Comparison of ENCODE assay signal across 32 mouse cellular contexts in the genomic region with DNA sequence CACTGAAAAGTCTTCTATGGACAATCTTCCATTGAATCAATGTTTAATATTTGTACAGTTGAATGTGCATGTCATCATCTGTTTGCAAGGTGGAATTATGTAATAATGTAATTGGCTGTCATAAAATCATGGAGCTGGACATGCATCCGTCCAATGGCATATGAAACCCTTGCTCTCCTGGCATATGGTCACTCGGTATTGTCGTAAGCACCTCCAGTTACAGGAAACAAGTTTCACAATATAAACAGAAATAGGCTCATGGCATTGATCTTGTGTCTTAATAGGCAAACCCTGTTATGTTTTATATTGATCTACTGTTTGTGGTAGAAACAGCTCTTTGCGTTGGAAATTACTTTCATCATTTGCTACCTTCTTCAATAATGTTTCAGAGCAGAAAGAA. TPM values are rescaled to one million over a fixed set of nuclear protein-coding genes. Genes with fewer than 3 reads are reported as not detected.
"Had no signal": no experiment of that assay in that cellular context is flagged by ENCODE, and none has a peak within 500 bp of the region (broad histone marks: within the 10 kb centered on the region; RNA-seq: fewer than 3 reads in every experiment).

No protein-coding gene starts in this region.

- ATAC-seq: liver, embryonic 12.5 days; lung, postnatal 0 days; midbrain, embryonic 13.5 days; midbrain, embryonic 15.5 days; midbrain, embryonic 16.5 days had no signal

- H3K27ac ChIP-seq: left cerebral cortex, adult 2 months; limb, embryonic 10.5 days; limb, embryonic 12.5 days; limb, embryonic 13.5 days; limb, embryonic 15.5 days; liver, embryonic 12.5 days; liver, embryonic 13.5 days; liver, embryonic 14.5 days; liver, embryonic 15.5 days; lung, embryonic 15.5 days; macrophage; midbrain, embryonic 10.5 days; midbrain, embryonic 12.5 days; midbrain, embryonic 13.5 days; midbrain, embryonic 15.5 days; neural tube, embryonic 12.5 days had no signal

- H3K9me3 ChIP-seq: limb, embryonic 10.5 days; limb, embryonic 12.5 days; limb, embryonic 13.5 days; limb, embryonic 15.5 days; liver, embryonic 12.5 days; liver, embryonic 13.5 days; liver, embryonic 15.5 days; lung, embryonic 15.5 days; megakaryocyte, embryonic 14.5 days; midbrain, embryonic 10.5 days; midbrain, embryonic 12.5 days; midbrain, embryonic 13.5 days; midbrain, embryonic 15.5 days; neural tube, embryonic 12.5 days had no signal

- H3K4me3 ChIP-seq: left cerebral cortex, adult 2 months; limb, embryonic 10.5 days; limb, embryonic 12.5 days; limb, embryonic 13.5 days; limb, embryonic 15.5 days; liver, embryonic 12.5 days; liver, embryonic 13.5 days; liver, embryonic 15.5 days; lung, embryonic 15.5 days; megakaryocyte, embryonic 14.5 days; midbrain, embryonic 10.5 days; midbrain, embryonic 12.5 days; midbrain, embryonic 13.5 days; midbrain, embryonic 15.5 days; myocyte; neural tube, embryonic 12.5 days had no signal

- H3K4me1 ChIP-seq: limb, embryonic 10.5 days; limb, embryonic 15.5 days; liver, embryonic 12.5 days; liver, embryonic 13.5 days; liver, embryonic 15.5 days; lung, embryonic 15.5 days; megakaryocyte, embryonic 14.5 days; midbrain, embryonic 10.5 days; midbrain, embryonic 12.5 days; midbrain, embryonic 13.5 days; midbrain, embryonic 15.5 days; neural tube, embryonic 12.5 days had no signal

- DNase-seq: left cerebral cortex, postnatal 4 days; liver, embryonic 13.5 days; lung, adult 18-20 months; lung, adult 2 months; lung, embryonic 14.5 days; lung, postnatal 10 days; lung, postnatal 14 days; lung, postnatal 36 days; lung, postnatal 4 days; midbrain, embryonic 14.5 days had no signal

- H3K27me3 ChIP-seq: limb, embryonic 12.5 days; limb, embryonic 15.5 days; liver, embryonic 12.5 days; liver, embryonic 13.5 days; liver, embryonic 15.5 days; lung, embryonic 15.5 days; megakaryocyte, embryonic 14.5 days; midbrain, embryonic 12.5 days; midbrain, embryonic 13.5 days; midbrain, embryonic 15.5 days; neural tube, embryonic 12.5 days had no signal

- H3K4me2 ChIP-seq: limb, embryonic 12.5 days; limb, embryonic 13.5 days; limb, embryonic 15.5 days; liver, embryonic 12.5 days; liver, embryonic 13.5 days; liver, embryonic 15.5 days; lung, embryonic 14.5 days; lung, embryonic 15.5 days; midbrain, embryonic 11.5 days; midbrain, embryonic 12.5 days; midbrain, embryonic 13.5 days; midbrain, embryonic 15.5 days; neural tube, embryonic 12.5 days had no signal

- H3K36me3 ChIP-seq: limb, embryonic 10.5 days; limb, embryonic 12.5 days; limb, embryonic 13.5 days; limb, embryonic 15.5 days; liver, embryonic 12.5 days; liver, embryonic 13.5 days; liver, embryonic 15.5 days; lung, embryonic 15.5 days; midbrain, embryonic 10.5 days; midbrain, embryonic 12.5 days; midbrain, embryonic 13.5 days; midbrain, embryonic 15.5 days; neural tube, embryonic 12.5 days had no signal

- H3K9ac ChIP-seq: limb, embryonic 12.5 days; limb, embryonic 13.5 days; limb, embryonic 15.5 days; liver, embryonic 12.5 days; liver, embryonic 13.5 days; liver, embryonic 14.5 days; liver, embryonic 15.5 days; lung, embryonic 14.5 days; lung, embryonic 15.5 days; midbrain, embryonic 12.5 days; midbrain, embryonic 13.5 days; midbrain, embryonic 15.5 days; neural tube, embryonic 12.5 days had no signal

RNA-seq across cellular contexts. Expression of gene Egfr, which starts 50.2 kb away (rescaled TPM):
- total RNA-seq: megakaryocyte progenitor cell, adult 5-6 weeks; megakaryocyte-erythroid progenitor cell, adult 5-6 weeks had no signal
